Mouse (Mus musculus): ENCODE measurements around the gene Smcr8. TPM values are rescaled to one million over a fixed set of nuclear protein-coding genes. Genes with fewer than 3 reads are reported as not detected.

Smcr8 gene
- polyA plus RNA-seq, 1 experiment from 2014 or later, result 34.4 TPM

Other genes starting within 250 kb of the Smcr8 start
- 27.1 to 35.4 TPM (median 28.4 TPM) in 3 replicates for gene Alkbh5, start 241.1 kb upstream of the Smcr8 start, polyA plus RNA-seq (2018)
- gene Llgl1, start 77.8 kb upstream of the Smcr8 start, polyA plus RNA-seq (2018), result 4.8 to 11.6 TPM (median 9.7 TPM) in 3 replicates
- gene Flii, start 50.3 kb upstream of the Smcr8 start, polyA plus RNA-seq (2018), result 123 to 157 TPM (median 153 TPM) in 3 replicates
- 5.2 to 12.7 TPM (median 9.1 TPM) in 3 replicates for gene Mief2, start 49.1 kb upstream of the Smcr8 start, polyA plus RNA-seq (2018)
- 8.7 to 12.0 TPM (median 11.4 TPM) in 3 replicates for gene Top3a, start 159 bp upstream of the Smcr8 start, polyA plus RNA-seq (2018)
- 1.6 to 3.9 TPM (median 2.6 TPM) in 3 replicates for gene Shmt1, start 34.2 kb downstream of the Smcr8 start, polyA plus RNA-seq (2018)
- 13.5 to 24.5 TPM (median 13.5 TPM) in 3 replicates for gene Dhrs7b, start 53.1 kb downstream of the Smcr8 start, polyA plus RNA-seq (2018)
- 18.3 to 26.9 TPM (median 20.6 TPM) in 3 replicates for gene Tmem11, start 101.7 kb downstream of the Smcr8 start, polyA plus RNA-seq (2018)
- 10.5 to 34.7 TPM (median 31.3 TPM) in 3 replicates for gene Natd1, start 137.2 kb downstream of the Smcr8 start, polyA plus RNA-seq (2018)
- gene Map2k3, start 154.5 kb downstream of the Smcr8 start, polyA plus RNA-seq (2018), result 27.6 to 67.9 TPM (median 38.6 TPM) in 3 replicates
- not detected in 3 replicates for gene Kcnj12, start 245.0 kb downstream of the Smcr8 start, polyA plus RNA-seq (2018)